Mouse (Mus musculus) brown adipose tissue, adult 24 weeks (tissue): ENCODE measurements around the gene Rps6. TPM values are rescaled to one million over a fixed set of nuclear protein-coding genes. Genes with fewer than 3 reads are reported as not detected.
"Not testable (repeated sequence)": the region's sequence is repeated elsewhere in the genome, so short reads cannot be mapped to it uniquely, and the experiment has no call there.

Source experiments
- H3K27ac ChIP-seq: fragments of 200-500 bp; replicated peaks from 2 replicates; pipeline ENCODE4 v1.5.1; 2012; ENCODE audit warnings: low read depth, mild to moderate bottlenecking, low read length
- H3K4me1 ChIP-seq: fragments of 200-500 bp; 2 replicates; pipeline ENCODE4 v1.6.1; 2012; ENCODE audit warnings: low read length, mixed read lengths; ENCODE audit not compliant: control insufficient read depth, insufficient read depth, insufficient read length
- H3K4me3 ChIP-seq: fragments of 200-500 bp; 2 replicates; pipeline ENCODE4 v1.5.1; 2012; ENCODE audit warnings: low read depth, mild to moderate bottlenecking, low read length, moderate library complexity; ENCODE audit not compliant: insufficient read depth
- polyA plus RNA-seq: library from polyadenylated mRNA; stranded (reverse); fragments of >200 nt; gene quantifications from 2 replicates; pipeline ENCODE4 v1.2.4, GENCODE M21; 2012; ENCODE audit not compliant: missing spikeins, insufficient read depth, insufficient read length

The Rps6 gene
- polyA plus RNA-seq, 1 experiment = 792 TPM

- H3K27ac ChIP-seq = no peak overlapping the region
- no peak overlapping the region for H3K4me3 ChIP-seq
- no peaks in the 10 kb centered on the region; the same call in 1 of the 2 replicates for H3K4me1 ChIP-seq
Observed at GRCm38 (mm10) chr4:86873072-86873471, 15.9 kb upstream of the Rps6 start.

- H3K4me3 ChIP-seq = no peak overlapping the region
- no peaks in the 10 kb centered on the region; the same call in 1 of the 2 replicates for H3K4me1 ChIP-seq
Observed at GRCm38 (mm10) chr4:86871988-86872387, 14.8 kb upstream of the Rps6 start.

GRCm38 (mm10) chr4:86864087-86864486 is 6.9 kb upstream of the Rps6 start:
- Histone ChIP-seq H3K27ac (no peak overlapping the region), H3K4me1 (no peaks in the 10 kb centered on the region), H3K4me3 (no peak overlapping the region)

More at GRCm38 (mm10) chr4:86871988-86872387, 14.8 kb upstream of the Rps6 start:
- no peak overlapping the region for H3K27ac ChIP-seq

GRCm38 (mm10) chr4:86858070-86858440 is 843 bp upstream of the Rps6 start:
- Histone ChIP-seq H3K4me1 (no peaks in the 10 kb centered on the region), H3K4me3 (peak overlapping the region; percentile 96), H3K27ac (no peak overlapping the region)

- H3K4me1 ChIP-seq = no peaks in the 10 kb centered on the region
- peak overlapping the region; percentile 81 for H3K27ac ChIP-seq
- H3K4me3 ChIP-seq = peak overlapping the region; percentile 84
Observed at GRCm38 (mm10) chr4:86856304-86857112, 704 bp downstream of the Rps6 start.

DNA sequence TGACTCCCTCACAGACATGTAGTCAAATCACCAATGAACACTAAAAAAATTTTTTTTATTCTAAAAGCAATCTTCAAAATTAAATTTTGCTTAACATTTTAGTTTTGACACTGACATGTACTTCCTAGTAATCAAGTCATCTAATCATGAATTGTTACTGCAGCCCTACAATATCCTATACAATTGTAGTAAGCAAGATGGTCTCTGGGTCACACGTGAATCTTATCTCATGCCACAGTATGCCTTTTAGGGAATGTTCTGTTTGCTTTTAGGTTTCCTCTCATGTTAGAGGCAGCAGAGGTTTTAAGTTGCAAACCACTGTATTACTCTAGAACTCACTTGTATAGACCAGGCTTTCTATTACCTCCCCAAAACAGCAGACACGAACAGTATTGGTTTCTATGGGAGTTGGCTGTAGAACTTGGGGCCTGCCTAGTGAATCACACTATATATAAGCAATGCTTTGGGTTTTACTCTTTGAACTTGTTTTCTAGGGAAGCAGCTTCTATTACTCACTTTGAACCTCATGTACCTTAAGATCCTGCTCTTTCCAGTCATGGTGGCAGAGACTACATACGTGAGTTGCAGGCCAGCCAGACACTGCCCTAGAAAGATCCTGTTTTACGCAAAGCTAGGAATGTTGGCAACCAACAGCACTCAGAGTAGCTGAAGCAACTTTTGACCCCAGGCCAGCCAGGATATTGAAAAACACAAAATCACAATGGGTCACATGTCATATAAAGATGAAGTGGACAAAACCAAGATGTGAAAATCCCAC is 4.2 kb downstream of the Rps6 start:
- Histone ChIP-seq H3K27ac (no peak overlapping the region), H3K4me1 (no peaks in the 10 kb centered on the region), H3K4me3 (no peak overlapping the region)

GRCm38 (mm10) chr4:86852018-86852417 is 5.2 kb downstream of the Rps6 start:
- no peaks in the 10 kb centered on the region for H3K4me1 ChIP-seq
- H3K4me3 ChIP-seq = no peak overlapping the region
- no peak overlapping the region for H3K27ac ChIP-seq

GRCm38 (mm10) chr4:86851331-86851730 is 5.9 kb downstream of the Rps6 start:
- Histone ChIP-seq H3K4me1 (no peaks in the 10 kb centered on the region), H3K4me3 (no peak overlapping the region), H3K27ac (no peak overlapping the region)

- Histone ChIP-seq H3K4me3 (no peak overlapping the region), H3K27ac (no peak overlapping the region), H3K4me1 (no peaks in the 10 kb centered on the region)
Observed at GRCm38 (mm10) chr4:86847246-86847645, 10.0 kb downstream of the Rps6 start.

- Histone ChIP-seq H3K27ac (no peak overlapping the region), H3K4me3 (no peak overlapping the region), H3K4me1 (no peaks in the 10 kb centered on the region)
Observed at GRCm38 (mm10) chr4:86845384-86845783, 11.8 kb downstream of the Rps6 start.

DNA sequence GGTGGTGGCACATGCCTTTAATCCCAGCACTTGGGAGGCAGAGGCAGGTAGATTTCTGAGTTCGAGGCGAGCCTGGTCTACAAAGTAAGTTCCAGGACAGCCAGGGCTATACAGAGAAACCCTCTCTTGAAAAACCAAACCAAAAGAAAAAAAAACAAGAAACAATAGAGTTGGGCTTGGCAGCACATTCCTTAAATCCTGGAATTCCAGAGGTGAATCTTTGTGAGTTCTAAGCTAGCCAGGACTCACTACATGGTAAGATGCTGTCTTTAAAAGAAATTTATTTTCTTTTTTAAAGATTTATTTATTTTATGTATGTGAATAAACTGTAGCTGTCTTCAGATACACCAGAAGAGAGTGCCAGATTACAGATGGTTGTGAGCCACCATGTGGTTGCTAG is 16.1 kb downstream of the Rps6 start:
- not testable (repeated sequence) for H3K4me1 ChIP-seq, H3K27ac ChIP-seq, H3K4me3 ChIP-seq

DNA sequence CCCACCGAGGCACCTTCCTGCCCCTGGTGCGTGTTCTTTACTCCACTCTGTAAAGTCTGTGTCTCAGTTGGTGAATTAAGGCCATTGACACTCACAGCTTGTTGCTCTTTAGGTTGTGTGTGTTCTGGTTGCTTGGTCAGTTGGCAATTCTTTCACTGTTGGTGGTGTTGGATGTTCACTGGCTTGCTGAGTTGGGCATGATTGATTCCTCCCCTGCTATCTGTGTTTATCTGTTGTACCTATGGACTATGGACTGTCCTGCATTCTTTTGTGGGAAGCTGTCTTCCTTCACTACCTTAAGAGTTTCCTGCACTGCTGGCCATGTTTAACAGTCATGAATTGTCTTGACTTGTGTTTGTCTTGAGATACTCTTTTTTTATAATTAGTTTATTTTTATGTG is 25.3 kb downstream of the Rps6 start:
- H3K27ac ChIP-seq = no peak overlapping the region
- H3K4me3 ChIP-seq = no peak overlapping the region
- H3K4me1 ChIP-seq = no peaks in the 10 kb centered on the region

- Histone ChIP-seq H3K4me3 (no peak overlapping the region), H3K27ac (no peak overlapping the region), H3K4me1 (no peaks in the 10 kb centered on the region)
Observed at GRCm38 (mm10) chr4:86825143-86825542, 32.1 kb downstream of the Rps6 start.

DNA sequence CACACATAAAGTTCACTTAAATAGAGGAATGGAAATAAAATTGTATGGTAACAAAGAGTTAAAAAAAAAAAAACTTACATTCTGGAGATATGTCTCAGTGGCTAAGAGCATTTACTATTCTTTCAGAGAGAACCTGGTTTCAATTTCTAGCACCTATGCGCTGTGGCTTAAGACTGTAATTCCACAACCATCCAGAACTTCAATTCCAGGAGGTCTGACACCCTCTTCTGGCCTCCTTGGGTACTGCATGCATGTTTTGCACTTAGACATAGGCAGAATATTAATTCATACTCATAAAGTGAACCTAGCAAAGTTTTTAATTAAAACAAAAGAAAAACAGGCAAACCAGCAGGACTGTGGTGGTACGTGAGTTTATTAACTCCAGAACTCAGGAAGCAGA is 34.0 kb downstream of the Rps6 start:
- Histone ChIP-seq H3K4me1 (no peaks in the 10 kb centered on the region), H3K27ac (no peak overlapping the region)

DNA sequence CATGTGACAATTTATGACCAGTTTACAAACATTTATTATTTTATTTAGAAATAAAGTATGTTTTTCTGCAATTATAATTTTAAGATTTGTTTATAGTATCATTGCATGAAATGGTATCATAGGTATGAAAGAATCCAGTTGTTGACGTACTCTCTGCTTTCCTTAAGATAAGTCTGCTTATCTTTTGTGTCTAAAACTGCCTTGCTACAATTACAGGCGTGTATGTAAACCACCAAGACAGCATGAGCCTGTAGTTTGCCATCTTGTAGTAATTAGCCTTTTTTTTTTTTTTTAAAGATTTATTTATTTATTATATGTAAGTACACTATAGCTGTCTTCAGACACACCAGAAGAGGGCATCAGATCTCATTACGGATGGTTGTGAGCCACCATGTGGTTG is 42.4 kb downstream of the Rps6 start:
- Histone ChIP-seq H3K4me3 (no peak overlapping the region), H3K27ac (no peak overlapping the region), H3K4me1 (no peaks in the 10 kb centered on the region)

More for the DNA sequence above, 34.0 kb downstream of the Rps6 start:
- no peak overlapping the region for H3K4me3 ChIP-seq

GRCm38 (mm10) chr4:86810604-86811003 is 46.6 kb downstream of the Rps6 start:
- H3K4me1 ChIP-seq = no peaks in the 10 kb centered on the region
- no peak overlapping the region for H3K4me3 ChIP-seq
- H3K27ac ChIP-seq = no peak overlapping the region
